Mouse (Mus musculus): Measurements from ENCODE around the gene Coq8b.

DNA sequence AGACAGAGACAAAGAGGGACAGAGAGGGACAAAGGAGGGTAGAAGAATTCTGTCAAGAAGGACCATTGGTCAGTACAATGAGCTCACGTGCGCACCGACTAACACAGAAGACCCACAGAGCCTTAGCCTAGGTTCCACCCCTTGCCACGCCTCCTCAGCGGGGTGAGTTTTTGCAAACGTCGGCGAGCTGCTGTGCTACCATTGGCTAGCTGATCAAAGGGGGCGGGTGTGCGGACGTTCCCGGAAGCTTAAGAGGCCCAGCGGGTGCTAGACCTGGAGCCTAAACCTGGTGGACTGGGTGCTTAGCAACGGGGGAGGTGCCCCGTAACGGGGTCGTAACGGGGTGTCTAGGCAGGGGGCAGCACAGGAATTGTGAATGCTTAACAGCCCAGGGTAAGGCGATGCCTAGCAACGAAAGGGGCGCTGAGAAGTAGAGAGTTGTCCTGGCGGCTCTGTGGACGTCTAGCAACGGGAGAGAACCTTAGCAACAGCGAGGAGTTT is at the start of gene Coq8b:
- TF ChIP-seq HCFC1 (IDR thresholded peaks at IDR 0.05; ENCODE audit: borderline replicate concordance, insufficient read depth, low read length): no peak
- TF ChIP-seq CHD2 (IDR thresholded peaks at IDR 0.05; ENCODE audit: low read depth, low read length): no peak
- TF ChIP-seq MAFK (IDR thresholded peaks at IDR 0.05; ENCODE audit: insufficient read depth, low read depth, low read length): no peak
- TF ChIP-seq ZC3H11A (IDR thresholded peaks at IDR 0.05; ENCODE audit: borderline replicate concordance, low read depth, low read length): no peak
- no peak for TF ChIP-seq ZNF384 (IDR thresholded peaks at IDR 0.05; ENCODE audit: low read depth, low read length)

Measured in ES-E14 (cell line).